Mouse (Mus musculus) left cerebral cortex, postnatal 36 days (tissue): ENCODE measurements at regions not wholly inside any gene's neighbourhood (a gene's known extent, or its start where the extent isn't known, plus 50 kb on each side); places are given as distances from the start of the nearest gene placed in this dataset.

Experiments
- DNase-seq, 2 experiments: peaks; one replicate each; pipeline ENCODE4 v3.0.0; 2021 to 2022; ENCODE audit warnings: low spot score in 2 of 2, mixed read lengths in 1 of 2
- intact Hi-C: fragments of 180-260 bp; cut with DNase I; formaldehyde crosslinking; loops from one replicate; pipeline ENCODE4 v1.15.1; 2025

DNA sequence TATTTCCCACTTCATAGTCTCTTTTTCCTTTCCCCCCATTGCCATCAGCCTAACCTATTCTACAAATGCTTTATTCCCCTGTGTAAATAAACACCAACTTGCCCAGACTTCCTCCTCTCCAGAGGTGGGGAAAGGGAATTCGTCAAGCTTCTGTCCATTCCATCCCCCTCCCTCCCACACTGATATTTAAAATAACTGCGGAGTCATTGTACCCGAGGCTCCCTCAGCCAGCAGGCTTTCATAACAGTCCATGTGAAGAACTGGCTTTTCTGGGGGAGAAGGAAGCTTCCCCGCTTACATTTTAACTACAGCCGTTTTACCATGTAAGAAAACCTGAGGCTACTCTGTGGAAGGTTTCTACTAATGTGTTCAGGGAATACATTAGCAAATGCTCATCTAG lies 193.1 kb upstream of the Cnksr2 start:
- intact Hi-C loops: no loop called here
- peak; percentile 8 for DNase-seq

DNA sequence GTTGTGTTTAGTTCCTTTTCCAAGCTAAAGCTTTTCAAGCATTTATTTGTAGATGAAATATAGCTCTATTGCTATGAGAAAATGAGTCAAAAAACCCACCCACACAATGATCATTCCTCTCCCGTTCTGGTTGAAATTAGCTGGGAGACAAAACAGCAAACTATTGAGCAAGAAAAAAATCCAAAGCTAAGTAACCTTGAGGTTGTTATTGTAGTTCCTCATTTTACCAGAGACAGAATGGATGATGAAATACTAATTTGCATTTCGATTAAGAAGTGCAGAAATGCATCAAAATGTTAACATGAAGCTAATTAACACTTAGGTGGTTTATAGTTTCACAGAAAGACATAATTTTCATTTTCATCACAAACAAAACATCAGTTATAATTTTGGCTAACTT lies 166.1 kb upstream of the Cnksr2 start:
- DNase-seq: no peak
- intact Hi-C loops: no loop called here

DNA sequence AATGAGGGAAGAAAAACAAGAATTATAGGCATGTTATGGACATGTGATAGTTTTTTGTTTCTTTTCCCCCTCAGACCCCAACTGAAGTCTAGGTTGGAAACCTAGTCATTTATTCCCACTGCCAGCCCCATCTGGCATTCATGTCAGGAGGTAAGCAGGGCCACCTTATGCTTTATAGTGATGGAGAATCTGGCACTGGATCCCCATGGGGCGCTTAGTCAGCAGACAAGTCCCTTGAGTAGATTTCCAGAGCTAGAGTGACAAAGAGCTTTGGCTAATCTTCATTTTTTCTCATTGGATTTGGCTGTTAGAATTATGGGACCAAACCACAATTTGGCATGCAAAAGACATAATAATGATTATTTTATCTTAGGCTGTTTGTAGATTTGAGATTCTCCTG lies 152.4 kb upstream of the Cnksr2 start:
- intact Hi-C loops: no loop called here
- DNase-seq: no peak

DNA sequence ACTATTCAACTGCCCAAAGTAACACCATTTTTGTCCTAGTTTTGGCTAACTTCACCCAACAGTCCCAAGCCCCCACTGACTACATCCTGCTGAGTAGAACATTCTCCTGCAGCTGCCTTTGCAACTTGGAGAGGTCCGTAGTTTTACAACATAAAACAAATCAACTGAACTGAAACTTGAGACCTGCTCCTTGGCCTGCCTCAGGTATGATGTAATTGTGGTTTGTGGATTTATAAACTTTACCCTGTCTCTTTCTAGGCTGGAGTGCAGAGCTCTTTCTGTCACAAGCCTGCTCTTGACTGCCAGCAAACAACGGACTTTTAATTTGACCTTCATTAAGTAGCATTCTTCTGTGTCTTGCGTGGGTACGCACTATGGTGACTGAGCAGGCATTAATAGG lies 138.4 kb upstream of the Cnksr2 start:
- intact Hi-C loops: no loop called here
- DNase-seq: no peak

DNA sequence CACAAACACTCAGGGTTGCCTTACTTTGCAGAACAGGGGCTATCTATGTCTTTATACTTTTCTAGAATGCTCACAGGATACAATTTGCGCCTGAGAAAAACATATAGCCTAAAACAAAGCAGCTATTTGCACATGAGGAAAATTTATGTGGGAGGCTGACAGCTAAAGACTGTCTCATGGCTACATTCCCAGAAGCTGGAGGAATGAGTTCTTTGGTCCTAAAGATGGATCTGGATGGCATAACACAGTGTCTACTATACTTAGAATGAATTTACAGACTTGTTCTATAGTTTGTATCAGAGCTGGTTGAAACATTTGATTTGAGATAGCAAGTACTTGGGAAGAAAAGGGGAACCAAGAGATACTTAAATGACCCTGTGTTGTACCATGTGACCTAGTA lies 137.3 kb upstream of the Cnksr2 start:
- intact Hi-C loops: no loop called here
- no peak for DNase-seq

DNA sequence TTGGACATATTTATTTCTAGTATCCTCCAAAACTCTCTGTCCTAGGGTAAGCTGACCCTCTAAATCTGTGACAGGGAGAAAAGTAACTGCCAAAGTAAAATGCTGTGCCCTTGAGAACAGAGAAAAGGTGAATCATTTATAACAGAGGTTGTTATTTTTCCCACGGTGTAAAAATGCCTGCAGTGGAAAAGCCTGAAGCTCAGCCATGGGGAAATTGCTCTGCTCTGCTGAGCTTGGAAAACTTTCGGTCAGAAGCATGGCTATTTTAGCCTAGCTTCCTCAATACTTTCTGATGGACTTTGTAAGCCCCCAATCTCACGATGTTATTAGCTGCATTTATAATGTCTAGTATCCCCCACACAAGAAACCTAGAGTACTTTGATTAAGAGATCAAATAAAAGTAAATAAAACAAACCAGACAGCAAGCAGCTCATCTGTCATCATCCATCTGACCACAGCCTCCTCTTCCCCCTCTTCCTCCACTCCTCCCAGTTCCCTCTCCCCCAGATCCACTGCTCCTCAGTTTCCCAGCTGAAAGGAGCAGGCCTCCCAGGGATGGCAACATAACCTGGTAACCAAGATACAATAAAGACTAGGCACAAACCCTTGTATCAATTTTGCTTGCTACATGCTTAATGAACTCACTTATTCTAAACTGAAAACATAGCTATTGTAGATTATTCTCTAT lies 92.9 kb upstream of the Cnksr2 start:
- intact Hi-C loops: no loop called here
- no peak for DNase-seq

DNA sequence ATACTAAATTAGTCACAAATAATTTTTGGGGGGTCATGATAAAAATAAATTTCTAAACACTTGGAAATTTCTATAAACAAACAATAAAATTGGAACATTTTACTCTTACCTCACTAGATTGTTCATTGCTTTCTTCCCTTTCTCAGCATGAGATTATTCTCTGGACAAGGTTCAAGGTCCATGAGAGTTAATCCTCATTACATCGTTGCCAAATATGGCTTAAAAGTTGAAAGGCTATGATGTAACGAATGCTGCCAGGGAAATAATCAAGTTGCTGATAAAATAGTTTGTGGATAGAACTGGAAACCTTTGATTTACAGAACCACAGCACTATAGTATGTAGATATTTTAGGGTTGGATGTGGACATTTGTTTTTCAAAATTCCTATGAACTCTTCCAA lies 90.4 kb upstream of the Cnksr2 start:
- intact Hi-C loops: no loop called here
- no peak for DNase-seq
